Mouse (Mus musculus): ENCODE data around the gene Gm6367.
"Not testable (repeated sequence)": the region's sequence is repeated elsewhere in the genome, so short reads cannot be mapped to it uniquely, and the experiment has no call there.

The Gm6367 gene

DNA sequence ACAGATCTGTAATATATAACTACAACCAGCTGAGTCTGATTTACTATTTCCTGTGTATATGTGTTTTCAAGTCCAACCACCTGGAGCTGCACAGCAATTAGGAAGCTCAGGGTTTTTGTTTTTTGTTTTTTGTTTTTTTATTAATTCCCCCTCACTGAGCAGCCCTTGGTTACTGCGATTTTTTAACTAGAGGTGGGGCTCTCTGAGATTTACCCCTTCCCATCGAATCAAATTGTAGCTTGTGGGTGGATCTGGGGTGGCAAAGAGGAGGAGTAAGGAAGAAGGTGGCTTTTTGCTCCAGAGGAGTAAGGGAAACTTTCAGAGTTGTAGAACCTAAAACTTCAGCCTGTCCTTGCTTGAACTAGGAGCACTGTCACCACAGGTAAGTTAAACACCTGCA lies at the start of gene Gm6367:
Gene Gm6367 (plus strand): TSS at position 301 of the 400 bp plus-strand sequence.
- not testable (repeated sequence) for DNase-seq (ENCODE audit: low spot score)
